Mouse (Mus musculus) kidney, embryonic 16.5 days (tissue): ENCODE measurements around the gene Zmat5. TPM values are rescaled to one million over a fixed set of nuclear protein-coding genes. Genes with fewer than 3 reads are reported as not detected.

Source experiments
- ATAC-seq: fragments of 200-750 bp; cut with Nextera tagmentation; 2 replicates; pipeline ENCODE4 v1.8.0; 2017; ENCODE audit warnings: moderate TSS enrichment; ENCODE audit not compliant: low FRiP score, low TSS enrichment
- H3K27ac ChIP-seq: fragments of 300-500 bp; sonication (generic); 2 replicates; pipeline ENCODE4 v1.5.1; 2014; ENCODE audit warnings: low read length
- H3K27me3 ChIP-seq: fragments of 300-500 bp; sonication (generic); 2 replicates; pipeline ENCODE4 v1.6.1; 2014; ENCODE audit warnings: low read length, control low read depth, mixed read lengths; ENCODE audit not compliant: insufficient read depth
- H3K36me3 ChIP-seq: fragments of 300-500 bp; sonication (generic); 2 replicates; pipeline ENCODE4 v1.6.1; 2014; ENCODE audit warnings: low read length, control low read depth, mixed read lengths; ENCODE audit not compliant: insufficient read depth
- H3K4me1 ChIP-seq: fragments of 300-500 bp; sonication (generic); 2 replicates; pipeline ENCODE4 v1.6.1; 2014; ENCODE audit warnings: low read length, control low read depth, mixed read lengths; ENCODE audit not compliant: insufficient read depth
- H3K4me2 ChIP-seq: fragments of 300-500 bp; sonication (generic); replicated peaks from 2 replicates; pipeline ENCODE4 v1.6.1; 2014; ENCODE audit warnings: low read depth, low read length
- H3K4me3 ChIP-seq: fragments of 300-500 bp; sonication (generic); 2 replicates; pipeline ENCODE4 v1.5.1; 2014; ENCODE audit warnings: mild to moderate bottlenecking, low read length
- H3K9ac ChIP-seq: fragments of 300-500 bp; sonication (generic); replicated peaks from 2 replicates; pipeline ENCODE4 v1.6.1; 2014; ENCODE audit warnings: low read length
- H3K9me3 ChIP-seq: fragments of 300-500 bp; sonication (generic); 2 replicates; pipeline ENCODE4 v1.6.1; 2016; ENCODE audit warnings: low read length, control low read depth
- WGBS: fragments of 180-500 bp; shearing (Covaris S2); extraction: QIAGEN DNeasy Blood & Tissue Kit; methylation state at CpG from one replicate; pipeline ENCODE4 v1.1.7; 2014; 5-methylcytosine and 5-hydroxymethylcytosine counted together
- polyA plus RNA-seq: library from polyadenylated mRNA; unstranded; fragments of >200 nt; fragmentation: Nextera tagmentation; extraction: Ambion mirVana; gene quantifications from 2 replicates; pipeline ENCODE4 v1.2.1, GENCODE M21; 2015

Gene Zmat5
- polyA plus RNA-seq, 1 experiment from 2014 or later: 71.8 TPM

- Histone ChIP-seq H3K9me3 (no peaks in the 10 kb centered on the region), H3K27ac (no peak overlapping the region), H3K27me3 (no peaks in the 10 kb centered on the region), H3K4me1 (no peaks in the 10 kb centered on the region), H3K36me3 (peaks cover 38% of the 10 kb centered on the region), H3K4me2 (no peak overlapping the region), H3K9ac (no peak overlapping the region), H3K4me3 (no peak overlapping the region)
- 93% methylated on average over 6 of the region's 6 CpGs for WGBS
- ATAC-seq: no peak
These were observed 28.8 kb upstream of the Zmat5 start for GRCm38 (mm10) chr11:4675693-4676092.

DNA sequence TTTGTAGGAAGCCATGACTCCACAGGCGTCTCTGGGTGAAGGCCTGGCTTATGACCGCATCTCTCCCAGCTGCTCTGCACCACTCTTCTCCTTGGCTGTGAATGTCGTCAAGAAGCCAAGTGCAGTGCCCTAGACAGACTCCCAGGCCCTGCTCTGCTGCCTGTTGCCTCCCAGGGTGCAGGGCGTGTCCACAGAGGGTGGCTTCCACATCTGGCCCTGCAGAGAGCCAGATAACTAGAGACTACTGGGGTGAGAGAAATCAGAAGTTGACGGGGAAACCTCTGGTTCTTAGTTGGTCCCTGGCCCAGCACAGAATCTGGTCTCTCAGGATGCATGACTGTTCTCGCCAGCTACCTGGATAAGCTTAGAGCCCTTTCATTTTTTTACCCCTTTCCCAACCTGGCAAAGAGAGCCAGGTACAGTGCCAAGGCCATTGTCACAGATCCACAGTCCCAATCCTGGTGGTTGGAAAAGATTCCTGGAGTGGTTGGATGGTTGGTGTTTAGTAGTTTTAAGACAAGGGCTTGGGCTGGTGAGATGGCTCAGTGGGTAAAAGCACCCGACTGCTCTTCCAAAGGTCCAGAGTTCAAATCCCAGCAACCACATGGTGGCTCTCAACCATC, 27.1 kb upstream of the Zmat5 start:
- no peaks in the 10 kb centered on the region for H3K4me1 ChIP-seq
- no peak overlapping the region for H3K27ac ChIP-seq
- H3K4me2 ChIP-seq: no peak overlapping the region
- peaks cover 45% of the 10 kb centered on the region for H3K36me3 ChIP-seq
- H3K9me3 ChIP-seq: no peaks in the 10 kb centered on the region
- H3K27me3 ChIP-seq: no peaks in the 10 kb centered on the region
- H3K4me3 ChIP-seq: no peak overlapping the region
- 88% methylated on average over 7 of the region's 7 CpGs for WGBS
- no peak overlapping the region for H3K9ac ChIP-seq
- ATAC-seq: no peak

DNA sequence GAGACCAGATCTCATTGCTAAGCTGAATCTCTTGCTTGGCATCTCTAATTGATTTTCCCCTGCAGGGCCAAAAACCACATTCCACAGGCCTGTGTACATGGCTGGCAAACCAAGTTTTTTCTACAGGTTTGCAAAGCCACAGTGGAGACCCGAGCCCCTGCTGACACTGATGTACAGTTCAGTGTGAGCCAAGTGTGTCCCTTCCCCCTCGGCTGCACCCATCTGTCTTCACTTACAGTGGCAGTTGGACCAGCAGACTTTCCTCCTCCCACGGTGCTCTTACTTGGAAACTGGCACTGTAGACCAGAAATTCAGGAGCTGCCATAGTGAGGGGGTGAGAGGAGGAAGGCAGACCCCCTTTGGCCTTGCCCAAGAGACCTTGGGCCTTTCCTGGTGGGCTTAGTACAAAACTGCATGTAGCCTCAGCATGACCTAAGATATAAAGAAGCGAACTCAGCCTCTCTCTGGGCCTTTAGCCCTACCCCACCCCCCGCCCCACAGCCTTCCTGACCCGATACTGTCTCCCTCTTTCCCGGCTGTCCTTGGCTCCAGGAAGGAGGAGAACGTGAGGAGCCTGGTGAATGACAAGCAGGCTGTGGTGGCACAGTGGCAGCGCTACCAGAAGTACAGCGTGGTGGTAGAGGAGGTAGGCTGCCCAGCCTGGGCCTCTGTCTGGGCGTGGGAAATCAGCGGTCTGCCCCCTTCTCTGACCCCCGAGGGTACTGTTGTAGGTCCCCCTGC, 25.6 kb upstream of the Zmat5 start:
- H3K9me3 ChIP-seq: no peaks in the 10 kb centered on the region
- no peak overlapping the region for H3K4me2 ChIP-seq
- no peak overlapping the region for H3K9ac ChIP-seq
- no peaks in the 10 kb centered on the region for H3K27me3 ChIP-seq
- 57% methylated on average over 13 of the region's 13 CpGs for WGBS
- no peak for ATAC-seq
- H3K4me3 ChIP-seq: no peak overlapping the region
- H3K4me1 ChIP-seq: no peaks in the 10 kb centered on the region
- H3K27ac ChIP-seq: no peak overlapping the region
- H3K36me3 ChIP-seq: peaks cover 46% of the 10 kb centered on the region

- Histone ChIP-seq H3K27me3 (no peaks in the 10 kb centered on the region), H3K36me3 (peaks cover 46% of the 10 kb centered on the region), H3K4me1 (no peaks in the 10 kb centered on the region), H3K9me3 (no peaks in the 10 kb centered on the region), H3K9ac (no peak overlapping the region), H3K4me2 (no peak overlapping the region), H3K27ac (no peak overlapping the region), H3K4me3 (no peak overlapping the region)
- no peak for ATAC-seq
- 71% methylated on average over 12 of the region's 12 CpGs for WGBS
These were observed 25.0 kb upstream of the Zmat5 start for GRCm38 (mm10) chr11:4679441-4679832.

- H3K4me2 ChIP-seq: no peak overlapping the region
- peaks cover 46% of the 10 kb centered on the region for H3K36me3 ChIP-seq
- H3K4me3 ChIP-seq: no peak overlapping the region
- no peak overlapping the region for H3K9ac ChIP-seq
- no peaks in the 10 kb centered on the region for H3K27me3 ChIP-seq
- no peak for ATAC-seq
- WGBS: 41% methylated on average over 3 of the region's 3 CpGs
- no peak overlapping the region for H3K27ac ChIP-seq
- no peaks in the 10 kb centered on the region for H3K4me1 ChIP-seq
- no peaks in the 10 kb centered on the region for H3K9me3 ChIP-seq
These were observed 24.4 kb upstream of the Zmat5 start for GRCm38 (mm10) chr11:4680126-4680525.

- H3K9ac ChIP-seq: no peak overlapping the region
- H3K27ac ChIP-seq: no peak overlapping the region
- no peaks in the 10 kb centered on the region for H3K27me3 ChIP-seq
- H3K4me1 ChIP-seq: no peaks in the 10 kb centered on the region
- H3K4me2 ChIP-seq: no peak overlapping the region
- no peaks in the 10 kb centered on the region for H3K9me3 ChIP-seq
- H3K4me3 ChIP-seq: no peak overlapping the region
- no peak for ATAC-seq
- peaks cover 33% of the 10 kb centered on the region for H3K36me3 ChIP-seq
- WGBS: 90% methylated on average over 6 of the region's 6 CpGs
These were observed 21.0 kb upstream of the Zmat5 start for GRCm38 (mm10) chr11:4683516-4683915.

DNA sequence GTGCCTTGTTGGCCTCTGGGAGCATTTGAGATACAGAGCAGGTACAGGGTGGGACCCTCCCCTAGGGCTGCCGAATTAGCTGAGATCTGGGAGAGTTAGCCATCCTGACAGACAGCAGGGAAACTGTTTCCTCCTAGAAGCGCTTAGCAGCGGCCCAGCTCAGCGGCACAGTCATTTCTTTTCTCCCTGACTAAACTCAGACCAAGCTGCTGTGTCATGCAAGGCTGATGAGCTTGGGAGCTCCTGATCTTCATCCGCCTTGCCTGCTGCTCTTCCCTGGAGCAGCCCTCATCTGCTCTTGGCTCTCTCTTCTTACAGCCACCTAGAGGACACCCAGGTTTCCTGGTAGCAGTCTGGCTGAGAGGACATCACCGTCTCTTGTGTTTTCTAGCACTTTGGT, 20.3 kb upstream of the Zmat5 start:
- Histone ChIP-seq H3K4me3 (no peak overlapping the region), H3K27ac (no peak overlapping the region), H3K27me3 (no peaks in the 10 kb centered on the region), H3K9ac (no peak overlapping the region), H3K4me2 (no peak overlapping the region), H3K36me3 (peaks cover 33% of the 10 kb centered on the region), H3K4me1 (no peaks in the 10 kb centered on the region), H3K9me3 (no peaks in the 10 kb centered on the region)
- no peak for ATAC-seq
- 54% methylated on average over 6 of the region's 6 CpGs for WGBS

DNA sequence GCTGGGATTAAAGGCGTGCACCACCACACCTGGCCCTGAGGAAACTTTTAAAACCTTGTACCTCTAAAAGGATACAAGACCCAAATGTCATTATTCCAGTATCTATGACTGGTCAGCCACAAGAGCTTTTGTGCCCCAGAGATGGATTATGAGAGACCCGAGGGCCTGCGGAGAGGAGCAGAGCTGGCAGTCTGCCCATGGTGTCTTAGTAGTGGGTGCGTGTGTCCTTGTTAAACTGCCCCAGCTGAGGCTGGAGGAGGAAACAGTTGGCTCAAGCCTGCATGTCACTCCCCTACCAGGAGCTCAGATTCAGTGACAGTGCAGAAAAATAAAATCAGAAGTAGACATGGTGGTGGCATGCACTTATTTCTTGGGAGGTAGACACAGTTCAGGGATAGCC, 19.4 kb upstream of the Zmat5 start:
- Histone ChIP-seq H3K36me3 (peaks cover 29% of the 10 kb centered on the region), H3K9ac (no peak overlapping the region), H3K9me3 (no peaks in the 10 kb centered on the region), H3K4me2 (no peak overlapping the region), H3K4me1 (no peaks in the 10 kb centered on the region), H3K4me3 (no peak overlapping the region), H3K27ac (no peak overlapping the region), H3K27me3 (no peaks in the 10 kb centered on the region)
- ATAC-seq: no peak
- 82% methylated on average over 4 of the region's 4 CpGs for WGBS

GRCm38 (mm10) chr11:4685510-4685909, 19.0 kb upstream of the Zmat5 start:
- Histone ChIP-seq H3K27ac (no peak overlapping the region), H3K4me2 (no peak overlapping the region), H3K9me3 (no peaks in the 10 kb centered on the region), H3K4me1 (no peaks in the 10 kb centered on the region), H3K36me3 (peaks cover 27% of the 10 kb centered on the region), H3K27me3 (no peaks in the 10 kb centered on the region), H3K9ac (no peak overlapping the region), H3K4me3 (no peak overlapping the region)
- WGBS: 79% methylated on average over 5 of the region's 5 CpGs
- ATAC-seq: no peak

DNA sequence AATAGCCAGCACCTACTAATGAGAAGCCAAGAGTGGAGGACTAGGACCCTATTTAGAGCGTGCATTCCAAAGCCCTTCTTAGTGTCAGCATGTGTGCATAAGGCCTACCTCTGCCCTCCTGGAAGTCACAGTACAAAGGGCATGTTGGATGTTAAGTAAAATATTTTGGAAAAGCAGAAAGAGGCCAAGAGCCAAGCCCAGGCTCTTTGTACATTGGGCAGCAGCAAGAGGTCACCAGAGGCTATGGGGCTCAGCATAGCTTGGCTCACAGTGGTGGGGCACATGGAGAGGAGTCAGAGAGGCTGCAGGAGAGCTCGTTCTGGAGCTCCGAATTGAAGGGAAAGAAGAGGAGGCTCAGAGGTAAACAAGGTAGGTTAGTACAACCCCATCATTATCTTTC, 17.5 kb upstream of the Zmat5 start:
- H3K36me3 ChIP-seq: peaks cover 13% of the 10 kb centered on the region; the same call in 1 of the 2 replicates
- 73% methylated on average over 3 of the region's 3 CpGs for WGBS
- H3K27ac ChIP-seq: no peak overlapping the region
- no peak for ATAC-seq
- H3K9me3 ChIP-seq: no peaks in the 10 kb centered on the region
- H3K27me3 ChIP-seq: no peaks in the 10 kb centered on the region
- no peak overlapping the region for H3K4me2 ChIP-seq
- no peaks in the 10 kb centered on the region for H3K4me1 ChIP-seq
- H3K4me3 ChIP-seq: no peak overlapping the region
- no peak overlapping the region for H3K9ac ChIP-seq
